Mouse (Mus musculus) neural tube, embryonic 13.5 days (tissue): ENCODE results near the gene Spata1. TPM values are rescaled to one million over a fixed set of nuclear protein-coding genes. Genes with fewer than 3 reads are reported as not detected.
A peak's percentile ranks its signal among the peaks of the same experiment; 100 is the strongest.

Experiments
- ATAC-seq: fragments of 200-750 bp; cut with Nextera tagmentation; 2 replicates; pipeline ENCODE4 v1.8.0; 2017; ENCODE audit warnings: low read depth, mild to moderate bottlenecking, moderate TSS enrichment, moderate library complexity
- H3K27ac ChIP-seq: fragments of 300-500 bp; sonication (generic); replicated peaks from 2 replicates; pipeline ENCODE4 v1.5.1; 2015; ENCODE audit warnings: moderate library complexity, mild to moderate bottlenecking, inconsistent platforms
- H3K27me3 ChIP-seq: fragments of 300-500 bp; sonication (generic); 2 replicates; pipeline ENCODE4 v1.6.1; 2015; ENCODE audit warnings: mild to moderate bottlenecking, inconsistent platforms
- H3K36me3 ChIP-seq: fragments of 300-500 bp; sonication (generic); 2 replicates; pipeline ENCODE4 v1.6.1; 2015; ENCODE audit warnings: mild to moderate bottlenecking, inconsistent platforms
- H3K4me1 ChIP-seq: fragments of 300-500 bp; sonication (generic); replicated peaks from 2 replicates; pipeline ENCODE4 v1.6.1; 2015; ENCODE audit warnings: inconsistent platforms
- H3K4me2 ChIP-seq: fragments of 300-500 bp; sonication (generic); 2 replicates; pipeline ENCODE4 v1.6.1; 2015; ENCODE audit warnings: inconsistent platforms, mild to moderate bottlenecking, moderate library complexity
- H3K4me3 ChIP-seq: fragments of 300-500 bp; sonication (generic); 2 replicates; pipeline ENCODE4 v1.5.1; 2015; ENCODE audit warnings: mild to moderate bottlenecking, inconsistent platforms
- H3K9ac ChIP-seq: fragments of 300-500 bp; sonication (generic); 2 replicates; pipeline ENCODE4 v1.6.1; 2015; ENCODE audit warnings: moderate library complexity, mild to moderate bottlenecking, inconsistent platforms
- H3K9me3 ChIP-seq: fragments of 300-500 bp; sonication (generic); 2 replicates; pipeline ENCODE4 v1.6.1; 2016; ENCODE audit warnings: inconsistent platforms
- WGBS: fragments of 180-500 bp; shearing (Covaris S2); methylation state at CpG from one replicate; pipeline ENCODE4 v1.1.7; 2015; 5-methylcytosine and 5-hydroxymethylcytosine counted together
- polyA plus RNA-seq: library from polyadenylated mRNA; unstranded; fragments of >200 nt; fragmentation: Nextera tagmentation; extraction: Ambion mirVana; gene quantifications from 2 replicates; pipeline ENCODE4 v1.2.1, GENCODE M21; 2015

The Spata1 gene
- polyA plus RNA-seq, 1 experiment from 2014 or later, result 6.2 TPM

- peaks cover 20% of the 10 kb centered on the region for H3K4me1 ChIP-seq
- H3K27ac ChIP-seq, result peak within 1 kb of the TSS; percentile 74
- H3K4me2 ChIP-seq, result peak within 1 kb of the TSS; percentile 70
- peak within 1 kb of the TSS; percentile 73 for H3K9ac ChIP-seq
- ATAC-seq, result peak; percentile 54
- peaks cover 10% of the 10 kb centered on the region for H3K36me3 ChIP-seq
- H3K9me3 ChIP-seq, result no peaks in the 10 kb centered on the region
- no peaks in the 10 kb centered on the region for H3K27me3 ChIP-seq
- WGBS, result 49% methylated on average over 9 of the region's 9 CpGs
- peak within 1 kb of the TSS; percentile 50 for H3K4me3 ChIP-seq
Observed at GRCm38 (mm10) chr3:146449745-146450250, 49.8 kb downstream of the Spata1 start, which contains the start of gene Ctbs. Ctbs (plus strand) TSS chr3:146449795.

- H3K4me3 ChIP-seq, result no peak overlapping the region
- H3K27ac ChIP-seq, result no peak overlapping the region
- no peaks in the 10 kb centered on the region for H3K9me3 ChIP-seq
- H3K36me3 ChIP-seq, result peaks cover 10% of the 10 kb centered on the region
- WGBS, result 75% methylated on average over 6 of the region's 6 CpGs
- no peak for ATAC-seq
- H3K9ac ChIP-seq, result no peak overlapping the region
- H3K27me3 ChIP-seq, result no peaks in the 10 kb centered on the region
- H3K4me2 ChIP-seq, result no peak overlapping the region
- peaks cover 20% of the 10 kb centered on the region for H3K4me1 ChIP-seq
Observed at GRCm38 (mm10) chr3:146448969-146449368, 50.6 kb downstream of the Spata1 start.

- Histone ChIP-seq H3K9me3 (no peaks in the 10 kb centered on the region), H3K27me3 (no peaks in the 10 kb centered on the region), H3K4me3 (no peak overlapping the region), H3K27ac (no peak overlapping the region), H3K9ac (no peak overlapping the region), H3K36me3 (peaks cover 10% of the 10 kb centered on the region), H3K4me2 (no peak overlapping the region), H3K4me1 (peaks cover 20% of the 10 kb centered on the region)
- 90% methylated on average over 10 of the region's 10 CpGs for WGBS
- ATAC-seq, result no peak
Observed at GRCm38 (mm10) chr3:146448372-146448771, 51.2 kb downstream of the Spata1 start.

- no peaks in the 10 kb centered on the region for H3K27me3 ChIP-seq
- H3K36me3 ChIP-seq, result peaks cover 10% of the 10 kb centered on the region
- H3K9ac ChIP-seq, result no peak overlapping the region
- no peak overlapping the region for H3K27ac ChIP-seq
- peaks cover 20% of the 10 kb centered on the region for H3K4me1 ChIP-seq
- H3K4me3 ChIP-seq, result no peak overlapping the region
- no peak overlapping the region for H3K4me2 ChIP-seq
- WGBS, result 89% methylated on average over 3 of the region's 3 CpGs
- ATAC-seq, result no peak
- H3K9me3 ChIP-seq, result no peaks in the 10 kb centered on the region
Observed at GRCm38 (mm10) chr3:146447598-146447997, 52.0 kb downstream of the Spata1 start.

GRCm38 (mm10) chr3:146447156-146447555 lies 52.4 kb downstream of the Spata1 start:
- ATAC-seq, result no peak
- Histone ChIP-seq H3K36me3 (peaks cover 14% of the 10 kb centered on the region), H3K4me1 (peaks cover 20% of the 10 kb centered on the region), H3K27ac (no peak overlapping the region), H3K27me3 (no peaks in the 10 kb centered on the region), H3K9me3 (no peaks in the 10 kb centered on the region), H3K4me2 (no peak overlapping the region), H3K9ac (no peak overlapping the region), H3K4me3 (no peak overlapping the region)
- 92% methylated on average over 5 of the region's 5 CpGs for WGBS

- Histone ChIP-seq H3K4me2 (no peak overlapping the region), H3K36me3 (peaks cover 21% of the 10 kb centered on the region), H3K9ac (no peak overlapping the region), H3K27ac (no peak overlapping the region), H3K9me3 (no peaks in the 10 kb centered on the region), H3K4me3 (no peak overlapping the region), H3K27me3 (no peaks in the 10 kb centered on the region), H3K4me1 (peaks cover 9% of the 10 kb centered on the region)
- no peak for ATAC-seq
- WGBS, result 92% methylated on average over 7 of the region's 7 CpGs
Observed at GRCm38 (mm10) chr3:146444880-146445279, 54.7 kb downstream of the Spata1 start.

- peaks cover 27% of the 10 kb centered on the region for H3K36me3 ChIP-seq
- no peaks in the 10 kb centered on the region for H3K4me1 ChIP-seq
- H3K9ac ChIP-seq, result no peak overlapping the region
- WGBS, result 89% methylated on average over 7 of the region's 7 CpGs
- H3K4me2 ChIP-seq, result no peak overlapping the region
- no peak overlapping the region for H3K27ac ChIP-seq
- no peaks in the 10 kb centered on the region for H3K9me3 ChIP-seq
- H3K27me3 ChIP-seq, result no peaks in the 10 kb centered on the region
- H3K4me3 ChIP-seq, result no peak overlapping the region
- no peak for ATAC-seq
Observed at GRCm38 (mm10) chr3:146443380-146443779, 56.2 kb downstream of the Spata1 start.

GRCm38 (mm10) chr3:146442936-146443335 lies 56.6 kb downstream of the Spata1 start:
- Histone ChIP-seq H3K27me3 (no peaks in the 10 kb centered on the region), H3K36me3 (peaks cover 31% of the 10 kb centered on the region), H3K9ac (no peak overlapping the region), H3K4me1 (no peaks in the 10 kb centered on the region), H3K27ac (no peak overlapping the region), H3K4me2 (no peak overlapping the region), H3K9me3 (no peaks in the 10 kb centered on the region), H3K4me3 (no peak overlapping the region)
- ATAC-seq, result no peak
- 92% methylated on average over 8 of the region's 8 CpGs for WGBS

GRCm38 (mm10) chr3:146442484-146442883 lies 57.1 kb downstream of the Spata1 start:
- Histone ChIP-seq H3K36me3 (peaks cover 36% of the 10 kb centered on the region), H3K4me2 (no peak overlapping the region), H3K9me3 (no peaks in the 10 kb centered on the region), H3K27me3 (no peaks in the 10 kb centered on the region), H3K4me3 (no peak overlapping the region), H3K4me1 (no peaks in the 10 kb centered on the region), H3K27ac (no peak overlapping the region), H3K9ac (no peak overlapping the region)
- no peak for ATAC-seq
- whole genome bisulfite sequencing, result 94% methylated on average over 7 of the region's 7 CpGs

GRCm38 (mm10) chr3:146440422-146440821 lies 59.1 kb downstream of the Spata1 start:
- 86% methylated on average over 7 of the region's 7 CpGs for WGBS
- Histone ChIP-seq H3K4me1 (no peaks in the 10 kb centered on the region), H3K4me2 (no peak overlapping the region), H3K4me3 (no peak overlapping the region), H3K9me3 (no peaks in the 10 kb centered on the region), H3K9ac (no peak overlapping the region), H3K27ac (no peak overlapping the region), H3K27me3 (no peaks in the 10 kb centered on the region), H3K36me3 (peaks cover 48% of the 10 kb centered on the region)
- ATAC-seq, result no peak

- peaks cover 47% of the 10 kb centered on the region for H3K36me3 ChIP-seq
Observed at GRCm38 (mm10) chr3:146440011-146440410, 59.5 kb downstream of the Spata1 start.

GRCm38 (mm10) chr3:146436114-146436513 lies 63.4 kb downstream of the Spata1 start:
- no peak overlapping the region for H3K4me2 ChIP-seq
- H3K9me3 ChIP-seq, result no peaks in the 10 kb centered on the region
- no peaks in the 10 kb centered on the region for H3K27me3 ChIP-seq
- ATAC-seq, result no peak
- no peak overlapping the region for H3K4me3 ChIP-seq
- H3K36me3 ChIP-seq, result peaks cover 71% of the 10 kb centered on the region
- no peak overlapping the region for H3K27ac ChIP-seq
- no peak overlapping the region for H3K9ac ChIP-seq
- WGBS, result 93% methylated on average over 8 of the region's 8 CpGs
- no peaks in the 10 kb centered on the region for H3K4me1 ChIP-seq

More at GRCm38 (mm10) chr3:146440011-146440410, 59.5 kb downstream of the Spata1 start:
- no peak for ATAC-seq
- Histone ChIP-seq H3K27ac (no peak overlapping the region), H3K9ac (no peak overlapping the region), H3K9me3 (no peaks in the 10 kb centered on the region), H3K4me2 (no peak overlapping the region), H3K4me3 (no peak overlapping the region), H3K27me3 (no peaks in the 10 kb centered on the region), H3K4me1 (no peaks in the 10 kb centered on the region)
- WGBS, result 92% methylated on average over 12 of the region's 12 CpGs

GRCm38 (mm10) chr3:146435533-146435932 lies 64.0 kb downstream of the Spata1 start:
- Histone ChIP-seq H3K4me3 (no peak overlapping the region), H3K4me1 (no peaks in the 10 kb centered on the region), H3K27ac (no peak overlapping the region), H3K36me3 (peaks cover 73% of the 10 kb centered on the region), H3K9me3 (no peaks in the 10 kb centered on the region), H3K4me2 (no peak overlapping the region), H3K27me3 (no peaks in the 10 kb centered on the region), H3K9ac (no peak overlapping the region)
- no peak for ATAC-seq
- WGBS, result 89% methylated on average over 11 of the region's 11 CpGs
